Mouse (Mus musculus): ENCODE data around the gene Vps51. TPM values are rescaled to one million over a fixed set of nuclear protein-coding genes. Genes with fewer than 3 reads are reported as not detected.
A peak's percentile ranks its signal among the peaks of the same experiment; 100 is the strongest.
"Not testable (repeated sequence)": the region's sequence is repeated elsewhere in the genome, so short reads cannot be mapped to it uniquely, and the experiment has no call there.

Vps51 gene
- total RNA-seq, 2 experiments from 2014 or later: 35.4 to 37.7 TPM

- no peak for DNase-seq (ENCODE audit: low spot score in 2 of 2)
Measured at GRCm38 (mm10) chr19:6054296-6054695, 22.7 kb downstream of the Vps51 start.

GRCm38 (mm10) chr19:6052516-6052915 lies 24.5 kb downstream of the Vps51 start:
- no peak for DNase-seq (ENCODE audit: low spot score in 2 of 2)

GRCm38 (mm10) chr19:6048681-6049410 lies 28.2 kb downstream of the Vps51 start:
- no peak for DNase-seq (ENCODE audit: low spot score in 2 of 2)

GRCm38 (mm10) chr19:6047899-6048166 lies 29.2 kb downstream of the Vps51 start:
- DNase-seq (ENCODE audit: low spot score in 2 of 2): no peak

- no peak for DNase-seq (ENCODE audit: low spot score in 2 of 2)
Measured at GRCm38 (mm10) chr19:6047154-6047898, 29.7 kb downstream of the Vps51 start.

GRCm38 (mm10) chr19:6046294-6047153 lies 30.5 kb downstream of the Vps51 start, which contains the start of gene Syvn1:
Gene Syvn1, plus strand, starts transcription at chr19:6046576.
- DNase-seq (ENCODE audit: low spot score in 2 of 2): peak; percentile 76 to 91

- no peak for DNase-seq (ENCODE audit: low spot score in 2 of 2)
Measured at GRCm38 (mm10) chr19:6045366-6046293, 31.4 kb downstream of the Vps51 start.

GRCm38 (mm10) chr19:6044102-6044501 lies 32.9 kb downstream of the Vps51 start:
- not testable (repeated sequence) for DNase-seq (ENCODE audit: low spot score in 2 of 2)

- no peak for DNase-seq (ENCODE audit: low spot score in 2 of 2)
Measured at GRCm38 (mm10) chr19:6042293-6042692, 34.7 kb downstream of the Vps51 start.

- DNase-seq (ENCODE audit: low spot score in 2 of 2): no peak
Measured at GRCm38 (mm10) chr19:6040002-6040401, 37.0 kb downstream of the Vps51 start.

GRCm38 (mm10) chr19:6038326-6038725 lies 38.7 kb downstream of the Vps51 start:
- DNase-seq (ENCODE audit: low spot score in 2 of 2): no peak

GRCm38 (mm10) chr19:6037695-6038094 lies 39.3 kb downstream of the Vps51 start:
- DNase-seq (ENCODE audit: low spot score in 2 of 2): no peak

- DNase-seq (ENCODE audit: low spot score in 2 of 2): no peak
Measured at GRCm38 (mm10) chr19:6035966-6036585, 41.0 kb downstream of the Vps51 start.

GRCm38 (mm10) chr19:6030520-6031280 lies 46.3 kb downstream of the Vps51 start:
- no peak for DNase-seq (ENCODE audit: low spot score in 2 of 2)

GRCm38 (mm10) chr19:6029426-6029825 lies 47.6 kb downstream of the Vps51 start:
- no peak for DNase-seq (ENCODE audit: low spot score in 2 of 2)

GRCm38 (mm10) chr19:6028991-6029390 lies 48.0 kb downstream of the Vps51 start:
- DNase-seq (ENCODE audit: low spot score in 2 of 2): no peak

- DNase-seq (ENCODE audit: low spot score in 2 of 2): no peak
Measured at GRCm38 (mm10) chr19:6023930-6024329, 53.1 kb downstream of the Vps51 start.

GRCm38 (mm10) chr19:6023059-6023458 lies 54.0 kb downstream of the Vps51 start:
- no peak for DNase-seq (ENCODE audit: low spot score in 2 of 2)

- DNase-seq (ENCODE audit: low spot score in 2 of 2): no peak
Measured at GRCm38 (mm10) chr19:6020276-6020675, 56.8 kb downstream of the Vps51 start.
